Mouse (Mus musculus) gastrocnemius, postnatal 36 days (tissue): ENCODE results near the gene Lmf1. TPM values are rescaled to one million over a fixed set of nuclear protein-coding genes. Genes with fewer than 3 reads are reported as not detected.

Experiments
- DNase-seq, 2 experiments: peaks; one replicate each; pipeline ENCODE4 v3.0.0; 2022
- intact Hi-C: fragments of 180-260 bp; cut with DNase I; formaldehyde crosslinking; loops from one replicate; pipeline ENCODE4 v1.15.1; 2025
- total RNA-seq, 2 experiments: library from RNA; stranded (reverse); gene quantifications; 2 replicates each; pipeline ENCODE4 v1.2.3; 2021

Lmf1 gene
- total RNA-seq, 2 experiments from 2014 or later = 13.1 to 13.9 TPM

GRCm38 (mm10) chr17:25567261-25567660, 11.6 kb upstream of the Lmf1 start:
- intact Hi-C loops = loop anchor here (2.0 kb wide), 1 partner anchor 132 kb away; no protein-coding TSS in a partner anchor
- DNase-seq = no peak

GRCm38 (mm10) chr17:25567745-25568144, 11.1 kb upstream of the Lmf1 start:
- peak; percentile 52 to 61 for DNase-seq

GRCm38 (mm10) chr17:25568206-25568605, 10.7 kb upstream of the Lmf1 start:
- intact Hi-C loops = no loop called here
- DNase-seq = no peak

More at GRCm38 (mm10) chr17:25567745-25568144, 11.1 kb upstream of the Lmf1 start:
- intact Hi-C loops = loop anchor here (2.0 kb wide), 1 partner anchor 131 kb away; no protein-coding TSS in a partner anchor

- intact Hi-C loops = no loop called here
- DNase-seq = no peak
These were observed 10.0 kb upstream of the Lmf1 start for GRCm38 (mm10) chr17:25568880-25569279.

GRCm38 (mm10) chr17:25569833-25570647, 8.8 kb upstream of the Lmf1 start:
- intact Hi-C loops = no loop called here
- no peak for DNase-seq

- peak; percentile 84 to 87 for DNase-seq
- intact Hi-C loops = no loop called here
These were observed 8.0 kb upstream of the Lmf1 start, which contains the start of gene Sox8 for GRCm38 (mm10) chr17:25570648-25571452. Gene Sox8, minus strand, starts transcription at chr17:25570686.

GRCm38 (mm10) chr17:25571453-25571820, 7.4 kb upstream of the Lmf1 start:
- intact Hi-C loops = no loop called here
- no peak for DNase-seq

GRCm38 (mm10) chr17:25575208-25575971, 3.5 kb upstream of the Lmf1 start:
- peak in 1 of 2 experiments; percentile 31 for DNase-seq
- intact Hi-C loops = no loop called here

- intact Hi-C loops = no loop called here
- DNase-seq = no peak
These were observed 2.9 kb upstream of the Lmf1 start for GRCm38 (mm10) chr17:25576034-25576433.

GRCm38 (mm10) chr17:25577263-25577662, 1.6 kb upstream of the Lmf1 start:
- intact Hi-C loops = no loop called here
- DNase-seq = no peak

- intact Hi-C loops = no loop called here
- DNase-seq = no peak
These were observed 1.2 kb upstream of the Lmf1 start for GRCm38 (mm10) chr17:25577702-25578101.

- no peak for DNase-seq
- intact Hi-C loops = no loop called here
These were observed 605 bp downstream of the Lmf1 start for GRCm38 (mm10) chr17:25579332-25580047.

- no peak for DNase-seq
- intact Hi-C loops = no loop called here
These were observed 3.2 kb downstream of the Lmf1 start for GRCm38 (mm10) chr17:25582076-25582475.

- no peak for DNase-seq
- intact Hi-C loops = no loop called here
These were observed 4.2 kb downstream of the Lmf1 start for GRCm38 (mm10) chr17:25583099-25583498.

- intact Hi-C loops = no loop called here
- DNase-seq = no peak
These were observed 5.0 kb downstream of the Lmf1 start for GRCm38 (mm10) chr17:25583858-25584257.

- intact Hi-C loops = no loop called here
- no peak for DNase-seq
These were observed 5.8 kb downstream of the Lmf1 start for GRCm38 (mm10) chr17:25584646-25585045.

- no peak for DNase-seq
- intact Hi-C loops = no loop called here
These were observed 11.2 kb downstream of the Lmf1 start for GRCm38 (mm10) chr17:25590068-25590467.

GRCm38 (mm10) chr17:25590985-25591384, 12.1 kb downstream of the Lmf1 start:
- no peak for DNase-seq
- intact Hi-C loops = no loop called here

- DNase-seq = peak; percentile 45 to 67
- intact Hi-C loops = no loop called here
These were observed 13.5 kb downstream of the Lmf1 start for GRCm38 (mm10) chr17:25592336-25592735.
